Comparison of ENCODE assay signal across 16 mouse cellular contexts in genomic region chr17:56826718-56827117, GRCm38 (mm10). TPM values are rescaled to one million over a fixed set of nuclear protein-coding genes. Genes with fewer than 3 reads are reported as not detected.
DNase-seq lines count a peak whose midpoint lies in the region; ATAC-seq and TF ChIP-seq lines count a peak whose summit lies in the region.
"Had no signal": no experiment of that assay in that cellular context is flagged by ENCODE, and none has a peak within 500 bp of the region (broad histone marks: within the 10 kb centered on the region; RNA-seq: fewer than 3 reads in every experiment).

No protein-coding gene starts in this region.

- no peak for TF ChIP-seq POLR2A in thymus, adult 2 months (IDR thresholded peaks at IDR 0.05; ENCODE audit: control insufficient read depth, extremely low read depth, insufficient read depth, low read length, poor library complexity)

- peak; percentile 57 for DNase-seq in forebrain, postnatal 0 days
- peak; percentile 49 for DNase-seq in 416B (ENCODE audit: low read depth)
- DNase-seq in liver, embryonic 14.5 days (ENCODE audit: low read depth in 3 of 3, low spot score in 3 of 3), result peak; percentile 97 to 98 (median 98)
- DNase-seq in thymus, adult 2 months, result no peak
- no peak for DNase-seq in left cerebral cortex, adult 18-20 months (ENCODE audit: low spot score in 2 of 2)
- DNase-seq: adrenal gland, postnatal 14 days; cerebellum, adult 9-11 months; kidney, postnatal 25 days had no signal

- no peak overlapping the region for H3K27ac ChIP-seq in forebrain, postnatal 0 days (ENCODE audit: low read depth, low read length)
- no peak overlapping the region for H3K27ac ChIP-seq in forebrain, embryonic 15.5 days (replicated peaks)
- peak overlapping the region; percentile 93 for H3K27ac ChIP-seq in liver, embryonic 14.5 days
- no peak overlapping the region for H3K27ac ChIP-seq in thymus, adult 2 months (ENCODE audit: control insufficient read depth, insufficient read depth, low read length)
- H3K27ac ChIP-seq in neural tube, embryonic 15.5 days (replicated peaks), result no peak overlapping the region
- H3K27ac ChIP-seq: embryonic facial prominence, embryonic 13.5 days; hindbrain, postnatal 0 days had no signal

- peaks cover 11% of the 10 kb centered on the region; the same call in 1 of the 2 replicates for H3K27me3 ChIP-seq in forebrain, postnatal 0 days (ENCODE audit: insufficient read depth, low read length)
- 0 out of 2 replicates have a peak, but pooled peaks cover 4% of the 10 kb centered on the region for H3K27me3 ChIP-seq in forebrain, embryonic 15.5 days
- H3K27me3 ChIP-seq in liver, embryonic 14.5 days (ENCODE audit: control insufficient read depth, insufficient read depth, low read length), result no peaks in the 10 kb centered on the region; the same call in 1 of the 2 replicates
- peaks cover 4% of the 10 kb centered on the region; the same call in 1 of the 2 replicates for H3K27me3 ChIP-seq in thymus, adult 2 months (ENCODE audit: control insufficient read depth, insufficient read depth, low read length)
- H3K27me3 ChIP-seq in neural tube, embryonic 15.5 days (replicated peaks), result peaks cover 22% of the 10 kb centered on the region
- H3K27me3 ChIP-seq: Patski had no signal

- no peak overlapping the region for H3K9ac ChIP-seq in forebrain, postnatal 0 days
- H3K9ac ChIP-seq in forebrain, embryonic 15.5 days (replicated peaks), result no peak overlapping the region
- peak overlapping the region; percentile 95 for H3K9ac ChIP-seq in liver, embryonic 14.5 days (replicated peaks)
- H3K9ac ChIP-seq in neural tube, embryonic 15.5 days (replicated peaks), result no peak overlapping the region
- H3K9ac ChIP-seq: embryonic facial prominence, embryonic 13.5 days had no signal

- no peak for ATAC-seq in forebrain, postnatal 0 days
- ATAC-seq in forebrain, embryonic 15.5 days (replicated peaks), result no peak
- ATAC-seq in common myeloid progenitor, adult 5-6 weeks (replicated peaks; ENCODE audit: low read depth, poor library complexity, severe bottlenecking), result peak; percentile 59
- ATAC-seq in liver, embryonic 14.5 days (ENCODE audit: insufficient read depth), result peak; percentile 68
- ATAC-seq in neural tube, embryonic 15.5 days (ENCODE audit: low FRiP score), result no peak
- ATAC-seq: hindbrain, postnatal 0 days; Patski had no signal

- H3K4me1 ChIP-seq in forebrain, postnatal 0 days (ENCODE audit: insufficient read depth), result 0 out of 2 replicates have a peak, but pooled peaks cover 10% of the 10 kb centered on the region
- peaks cover 21% of the 10 kb centered on the region for H3K4me1 ChIP-seq in forebrain, embryonic 15.5 days
- peaks cover 45 to 54% of the 10 kb centered on the region in 2 experiments for H3K4me1 ChIP-seq in liver, embryonic 14.5 days (replicated peaks; ENCODE audit: control insufficient read depth in 2 of 2, insufficient read depth in 2 of 2, low read length in 1 of 2)
- peaks cover 18% of the 10 kb centered on the region for H3K4me1 ChIP-seq in thymus, adult 2 months (replicated peaks; ENCODE audit: control insufficient read depth, insufficient read depth, low read length)
- H3K4me1 ChIP-seq in neural tube, embryonic 15.5 days, result peaks cover 21% of the 10 kb centered on the region

- H3K4me3 ChIP-seq in forebrain, postnatal 0 days (ENCODE audit: low read depth, low read length), result no peak overlapping the region
- no peak overlapping the region for H3K4me3 ChIP-seq in forebrain, embryonic 15.5 days
- peak overlapping the region; percentile 30 to 90 for H3K4me3 ChIP-seq in liver, embryonic 14.5 days (ENCODE audit: insufficient read depth in 1 of 2, low read depth in 2 of 2, low read length in 2 of 2)
- no peak overlapping the region for H3K4me3 ChIP-seq in thymus, adult 2 months (ENCODE audit: control insufficient read depth, insufficient read depth, low read length)
- H3K4me3 ChIP-seq in neural tube, embryonic 15.5 days (replicated peaks), result no peak overlapping the region
- H3K4me3 ChIP-seq: embryonic facial prominence, embryonic 13.5 days had no signal

- TF ChIP-seq EP300 in liver, embryonic 14.5 days (IDR thresholded peaks at IDR 0.05; ENCODE audit: low read depth), result peak; percentile 97

- H3K36me3 ChIP-seq in forebrain, postnatal 0 days (ENCODE audit: insufficient read depth), result no peaks in the 10 kb centered on the region
- no peaks in the 10 kb centered on the region for H3K36me3 ChIP-seq in forebrain, embryonic 15.5 days
- H3K36me3 ChIP-seq in liver, embryonic 14.5 days (replicated peaks; ENCODE audit: control insufficient read depth, insufficient read depth, low read depth), result no peaks in the 10 kb centered on the region; the same call in 1 of the 2 replicates
- no peaks in the 10 kb centered on the region for H3K36me3 ChIP-seq in thymus, adult 2 months (ENCODE audit: control insufficient read depth, insufficient read depth, low read length)
- H3K36me3 ChIP-seq in neural tube, embryonic 15.5 days, result no peaks in the 10 kb centered on the region
- H3K36me3 ChIP-seq: embryonic facial prominence, embryonic 13.5 days had no signal

- no peaks in the 10 kb centered on the region for H3K9me3 ChIP-seq in forebrain, postnatal 0 days (ENCODE audit: low read length)
- no peaks in the 10 kb centered on the region for H3K9me3 ChIP-seq in forebrain, embryonic 15.5 days
- H3K9me3 ChIP-seq in liver, embryonic 14.5 days (ENCODE audit: control insufficient read depth, low read length), result no peaks in the 10 kb centered on the region
- no peaks in the 10 kb centered on the region for H3K9me3 ChIP-seq in neural tube, embryonic 15.5 days (replicated peaks)
- H3K9me3 ChIP-seq: embryonic facial prominence, embryonic 13.5 days had no signal

- no peak overlapping the region for H3K4me2 ChIP-seq in forebrain, postnatal 0 days (ENCODE audit: low read depth)
- no peak overlapping the region for H3K4me2 ChIP-seq in forebrain, embryonic 15.5 days (replicated peaks)
- peak overlapping the region; percentile 94 for H3K4me2 ChIP-seq in liver, embryonic 14.5 days (ENCODE audit: low read depth)
- no peak overlapping the region for H3K4me2 ChIP-seq in neural tube, embryonic 15.5 days
- H3K4me2 ChIP-seq: embryonic facial prominence, embryonic 13.5 days had no signal

- 82% methylated on average over 2 of the region's 2 CpGs for WGBS in forebrain, postnatal 0 days
- WGBS in forebrain, embryonic 15.5 days, result 94% methylated on average over 2 of the region's 2 CpGs
- 18% methylated on average over 2 of the region's 2 CpGs for WGBS in liver, embryonic 14.5 days (ENCODE audit: insufficient replicate concordance)
- WGBS in thymus, adult 2 months, result 100% methylated on average over 2 of the region's 2 CpGs
- WGBS in neural tube, embryonic 15.5 days, result 93% methylated on average over 2 of the region's 2 CpGs

- no peak for TF ChIP-seq CTCF in forebrain, postnatal 0 days (IDR thresholded peaks at IDR 0.05; ENCODE audit: low read depth)
- TF ChIP-seq CTCF in liver, embryonic 14.5 days (IDR thresholded peaks at IDR 0.05; ENCODE audit: low read depth), result no peak
- no peak for TF ChIP-seq CTCF in thymus, adult 2 months (IDR thresholded peaks at IDR 0.05; ENCODE audit: borderline replicate concordance, control insufficient read depth, extremely low read depth, insufficient read depth, low read length, poor library complexity)

RNA-seq across cellular contexts. Expression of gene Rfx2, which starts 4.1 kb away (rescaled TPM):
- 2.4 and 3.6 TPM in 2 replicates for total RNA-seq in forebrain, postnatal 0 days (2014; rRNA removed)
- polyA plus RNA-seq in forebrain, postnatal 0 days (2015; fragmentation: Nextera tagmentation; extraction: Ambion mirVana), result 2.2 and 3.4 TPM in 2 replicates
- polyA plus RNA-seq in forebrain, embryonic 15.5 days (2015; fragmentation: Nextera tagmentation; extraction: Ambion mirVana), result 4.4 and 4.5 TPM in 2 replicates
- total RNA-seq in common myeloid progenitor, adult 5-6 weeks (2017), result 7.6 and 7.7 TPM in 2 replicates
- 10.7 and 12.6 TPM in 2 replicates for polyA plus RNA-seq in liver, embryonic 14.5 days (2012; rRNA removed)
- polyA plus RNA-seq in liver, embryonic 14.5 days (2014; fragmentation: Nextera tagmentation; extraction: Ambion mirVana), result 6.8 and 8.5 TPM in 2 replicates
- polyA plus RNA-seq in thymus, adult 2 months (2012; rRNA removed), result 31.3 and 44.2 TPM in 2 replicates
- 1 to 10 TPM; 2.6 to 2.7 TPM for total RNA-seq in left cerebral cortex, adult 18-20 months (2021)
- polyA plus RNA-seq in neural tube, embryonic 15.5 days (2015; fragmentation: Nextera tagmentation; extraction: Ambion mirVana), result 5.1 and 5.3 TPM in 2 replicates

RNA-seq across cellular contexts. Expression of gene Acsbg2, which starts 47.5 kb away (rescaled TPM):
- total RNA-seq in forebrain, postnatal 0 days (2014; rRNA removed), result not detected in 2 replicates
- polyA plus RNA-seq in forebrain, postnatal 0 days (2015; fragmentation: Nextera tagmentation; extraction: Ambion mirVana), result not detected in 2 replicates
- polyA plus RNA-seq in forebrain, embryonic 15.5 days (2015; fragmentation: Nextera tagmentation; extraction: Ambion mirVana), result not detected in 2 replicates
- not detected in 2 replicates for total RNA-seq in common myeloid progenitor, adult 5-6 weeks (2017)
- not detected in 2 replicates for polyA plus RNA-seq in liver, embryonic 14.5 days (2012; rRNA removed)
- polyA plus RNA-seq in liver, embryonic 14.5 days (2014; fragmentation: Nextera tagmentation; extraction: Ambion mirVana), result not detected in 2 replicates
- 0.11 TPM in 1 of 2 replicates, not detected in the other for polyA plus RNA-seq in thymus, adult 2 months (2012; rRNA removed)
- total RNA-seq in left cerebral cortex, adult 18-20 months (2021), result not detected
- polyA plus RNA-seq in neural tube, embryonic 15.5 days (2015; fragmentation: Nextera tagmentation; extraction: Ambion mirVana), result not detected in 2 replicates
- total RNA-seq: hindbrain, postnatal 0 days; left cerebral cortex, postnatal 10 days had no signal
- polyA plus RNA-seq: embryonic facial prominence, embryonic 13.5 days; hindbrain, postnatal 0 days; lung, embryonic 16.5 days; Patski had no signal

RNA-seq across cellular contexts. Expression of gene 1700061G19Rik, which starts 48.6 kb away (rescaled TPM):
- total RNA-seq in forebrain, postnatal 0 days (2014; rRNA removed), result 0.14 TPM in 1 of 2 replicates, not detected in the other
- polyA plus RNA-seq in forebrain, postnatal 0 days (2015; fragmentation: Nextera tagmentation; extraction: Ambion mirVana), result 0.15 and 0.48 TPM in 2 replicates
- 0.43 and 0.50 TPM in 2 replicates for polyA plus RNA-seq in forebrain, embryonic 15.5 days (2015; fragmentation: Nextera tagmentation; extraction: Ambion mirVana)
- 0.05 TPM in 1 of 2 replicates, not detected in the other for total RNA-seq in common myeloid progenitor, adult 5-6 weeks (2017)
- 0.02 TPM in 1 of 2 replicates, not detected in the other for polyA plus RNA-seq in liver, embryonic 14.5 days (2012; rRNA removed)
- polyA plus RNA-seq in liver, embryonic 14.5 days (2014; fragmentation: Nextera tagmentation; extraction: Ambion mirVana), result 0.05 TPM in 1 of 2 replicates, not detected in the other
- 0.10 and 0.19 TPM in 2 replicates for polyA plus RNA-seq in thymus, adult 2 months (2012; rRNA removed)
- total RNA-seq in left cerebral cortex, adult 18-20 months (2021), result under 1 TPM; 0.14 to 0.40 TPM
- 0.41 and 0.49 TPM in 2 replicates for polyA plus RNA-seq in neural tube, embryonic 15.5 days (2015; fragmentation: Nextera tagmentation; extraction: Ambion mirVana)
- total RNA-seq: hindbrain, postnatal 0 days had no signal
- polyA plus RNA-seq: Patski had no signal

RNA-seq across cellular contexts. Expression of gene Prr22, which starts 56.7 kb away (rescaled TPM):
- total RNA-seq in forebrain, postnatal 0 days (2014; rRNA removed), result 0.69 and 0.71 TPM in 2 replicates
- polyA plus RNA-seq in forebrain, postnatal 0 days (2015; fragmentation: Nextera tagmentation; extraction: Ambion mirVana), result 0.14 and 0.25 TPM in 2 replicates
- 0.66 and 0.73 TPM in 2 replicates for polyA plus RNA-seq in forebrain, embryonic 15.5 days (2015; fragmentation: Nextera tagmentation; extraction: Ambion mirVana)
- total RNA-seq in common myeloid progenitor, adult 5-6 weeks (2017), result 0.15 TPM in 1 of 2 replicates, not detected in the other
- 1.2 and 1.3 TPM in 2 replicates for polyA plus RNA-seq in liver, embryonic 14.5 days (2012; rRNA removed)
- polyA plus RNA-seq in liver, embryonic 14.5 days (2014; fragmentation: Nextera tagmentation; extraction: Ambion mirVana), result 0.40 and 0.52 TPM in 2 replicates
- 4.1 and 4.5 TPM in 2 replicates for polyA plus RNA-seq in thymus, adult 2 months (2012; rRNA removed)
- 1 to 10 TPM in 1 of 2 experiments, under 1 TPM in 1; 0.88 to 1.1 TPM for total RNA-seq in left cerebral cortex, adult 18-20 months (2021)
- polyA plus RNA-seq in neural tube, embryonic 15.5 days (2015; fragmentation: Nextera tagmentation; extraction: Ambion mirVana), result 0.87 and 0.93 TPM in 2 replicates

Comparison
In these comparisons a context has a peak if more than half of its experiments do, and no peak if none do; other contexts are left out.
1. ATAC-seq: peak in common myeloid progenitor, adult 5-6 weeks (single experiment) and liver, embryonic 14.5 days (single experiment); none in forebrain, postnatal 0 days (single experiment), forebrain, embryonic 15.5 days (single experiment) and neural tube, embryonic 15.5 days (single experiment).
2. DNase-seq: peak in forebrain, postnatal 0 days (single experiment), 416B (single experiment) and liver, embryonic 14.5 days (3 of 3); none in thymus, adult 2 months (single experiment) and left cerebral cortex, adult 18-20 months (0 of 2).
3. H3K4me3 ChIP-seq: peak in liver, embryonic 14.5 days (2 of 2); none in forebrain, postnatal 0 days (single experiment), forebrain, embryonic 15.5 days (single experiment), thymus, adult 2 months (single experiment) and neural tube, embryonic 15.5 days (single experiment).